Mouse (Mus musculus) limb, embryonic 14.5 days (tissue): Measurements from ENCODE around the gene Rps6kb2. TPM values are rescaled to one million over a fixed set of nuclear protein-coding genes. Genes with fewer than 3 reads are reported as not detected.
A peak's percentile ranks its signal among the peaks of the same experiment; 100 is the strongest.
"Not testable (repeated sequence)": the region's sequence is repeated elsewhere in the genome, so short reads cannot be mapped to it uniquely, and the experiment has no call there.

Experiments
- ATAC-seq: fragments of 200-750 bp; cut with Nextera tagmentation; 2 replicates; pipeline ENCODE4 v1.8.0; 2017; ENCODE audit warnings: low read depth, moderate number of reproducible peaks, moderate TSS enrichment; ENCODE audit not compliant: low FRiP score
- DNase-seq: peaks from one replicate; pipeline ENCODE4 v3.0.0-alpha.2; 2015; ENCODE audit warnings: low spot score
- H3K27ac ChIP-seq: fragments of 300-500 bp; sonication (generic); replicated peaks from 2 replicates; pipeline ENCODE4 v1.5.1; 2014; ENCODE audit warnings: low read depth, mild to moderate bottlenecking, low read length, moderate library complexity, mixed read lengths
- H3K27me3 ChIP-seq: fragments of 300-500 bp; sonication (generic); 2 replicates; pipeline ENCODE4 v1.6.1; 2014; ENCODE audit warnings: low read length, mixed read lengths; ENCODE audit not compliant: control insufficient read depth, insufficient read depth
- H3K36me3 ChIP-seq: fragments of 300-500 bp; sonication (generic); 2 replicates; pipeline ENCODE4 v1.6.1; 2014; ENCODE audit warnings: mild to moderate bottlenecking, low read length, moderate library complexity, mixed read lengths; ENCODE audit not compliant: control insufficient read depth, insufficient read depth
- H3K4me1 ChIP-seq: fragments of 300-500 bp; sonication (generic); 2 replicates; pipeline ENCODE4 v1.6.1; 2014; ENCODE audit warnings: antibody characterized with exemption, low read length, mixed read lengths; ENCODE audit not compliant: control insufficient read depth, insufficient read depth
- H3K4me2 ChIP-seq: fragments of 300-500 bp; sonication (generic); replicated peaks from 2 replicates; pipeline ENCODE4 v1.6.1; 2014; ENCODE audit warnings: low read depth, mild to moderate bottlenecking, low read length, moderate library complexity; ENCODE audit not compliant: severe bottlenecking
- H3K4me3 ChIP-seq: fragments of 300-500 bp; sonication (generic); replicated peaks from 2 replicates; pipeline ENCODE4 v1.5.1; 2014; ENCODE audit warnings: low read length
- H3K9ac ChIP-seq: fragments of 300-500 bp; sonication (generic); 2 replicates; pipeline ENCODE4 v1.6.1; 2014; ENCODE audit warnings: mild to moderate bottlenecking, low read depth, low read length, moderate library complexity; ENCODE audit not compliant: severe bottlenecking
- H3K9me3 ChIP-seq: fragments of 300-500 bp; sonication (generic); 2 replicates; pipeline ENCODE4 v1.6.1; 2016; ENCODE audit warnings: low read length; ENCODE audit not compliant: control insufficient read depth
- POLR2A ChIP-seq: fragments of 200-500 bp; IDR thresholded peaks from 2 replicates; pipeline ENCODE4 v1.8.0; 2012; ENCODE audit warnings: inconsistent platforms, mild to moderate bottlenecking, moderate library complexity, borderline replicate concordance; ENCODE audit not compliant: insufficient read depth, insufficient read length; ENCODE audit errors: extremely low read depth
- WGBS: fragments of 180-500 bp; shearing (Covaris S2); extraction: QIAGEN DNeasy Blood & Tissue Kit; methylation state at CpG from one replicate; pipeline ENCODE4 v1.1.7; 2014; 5-methylcytosine and 5-hydroxymethylcytosine counted together
- polyA plus RNA-seq, 2 experiments: library from polyadenylated mRNA; depleted of rRNA in 1 of 2; stranded (reverse) in 1 of 2; unstranded in 1 of 2; fragments of >200 nt; fragmentation: Nextera tagmentation in 1 of 2; extraction: Ambion mirVana in 1 of 2; gene quantifications; 2 replicates each; pipeline versions ENCODE4 v1.2.1 to v1.2.3; 2012 to 2014

Gene Rps6kb2
- polyA plus RNA-seq, 2 experiments, result 43.0 to 76.4 TPM

DNA sequence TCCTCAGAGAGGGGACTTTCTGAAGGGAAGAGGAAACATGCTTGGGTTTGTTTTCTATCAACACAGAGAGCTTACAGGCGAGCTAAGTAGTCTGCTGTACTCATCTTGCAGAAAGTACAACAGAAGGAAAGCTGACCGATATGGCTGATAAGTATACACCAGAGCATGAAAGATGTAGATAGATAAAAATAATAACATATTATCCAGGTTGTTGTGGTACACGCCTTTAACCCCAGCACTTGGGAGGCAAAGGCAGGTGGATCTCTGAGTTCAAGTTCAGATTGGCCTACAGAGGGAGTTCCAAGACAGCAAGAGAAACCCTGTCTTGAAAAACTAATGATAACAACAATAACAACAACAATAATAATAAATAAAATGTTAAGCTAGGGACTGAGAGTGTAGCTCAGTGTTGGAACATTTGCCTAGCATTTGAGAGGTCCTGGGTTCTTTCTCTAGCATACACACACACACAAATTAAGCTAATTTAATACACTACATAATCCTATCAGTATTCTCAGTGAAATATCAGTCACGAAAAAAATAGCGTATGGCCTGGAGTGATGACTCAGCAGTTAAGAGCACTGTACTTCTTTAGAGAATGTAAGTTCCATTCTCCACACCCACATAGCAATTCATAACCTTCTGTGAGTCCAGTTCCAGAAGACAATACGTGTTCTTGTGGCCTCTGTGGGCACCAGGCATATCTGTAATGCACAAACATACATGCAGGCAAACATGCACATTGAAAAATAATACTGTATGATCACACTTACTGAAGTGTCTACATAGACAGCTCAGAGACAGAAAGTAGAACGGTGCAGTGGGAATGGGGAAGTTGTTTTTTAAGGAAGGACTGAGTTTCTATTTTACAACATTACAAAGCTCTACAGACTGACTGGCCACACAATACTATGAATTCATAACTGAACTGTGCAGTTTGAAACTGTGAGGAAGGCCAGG, 40.5 kb downstream of the Rps6kb2 start:
- Histone ChIP-seq H3K4me1 (peaks cover 17% of the 10 kb centered on the region), H3K9me3 (no peaks in the 10 kb centered on the region), H3K4me3 (no peak overlapping the region), H3K4me2 (no peak overlapping the region), H3K9ac (no peak overlapping the region), H3K36me3 (peaks cover 21% of the 10 kb centered on the region), H3K27ac (no peak overlapping the region), H3K27me3 (no peaks in the 10 kb centered on the region)
- no peak for ATAC-seq
- 85% methylated on average over 7 of the region's 7 CpGs for WGBS
- no peak for TF ChIP-seq POLR2A
- DNase-seq, result no peak

DNA sequence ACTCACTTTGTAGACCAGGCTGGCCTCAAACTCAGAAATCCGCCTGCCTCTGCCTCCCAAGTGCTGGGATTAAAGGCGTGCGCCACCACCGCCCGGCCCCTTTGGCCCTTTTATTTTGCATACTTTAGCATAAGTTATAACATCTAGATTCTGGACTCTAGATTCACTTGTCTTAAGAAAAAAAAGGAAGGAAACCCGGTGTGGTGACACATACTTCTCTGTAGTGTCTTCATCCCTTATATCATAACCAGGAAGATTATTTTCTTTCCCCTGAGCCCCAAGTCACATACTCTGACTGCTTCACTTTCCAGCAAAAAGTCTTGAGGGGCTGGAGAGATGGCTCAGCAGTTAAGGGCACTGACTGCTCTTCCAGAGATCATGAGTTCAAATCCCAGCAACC, 41.3 kb downstream of the Rps6kb2 start:
- Histone ChIP-seq H3K4me2 (0 out of 2 replicates have a peak overlapping the region, but pooled peaks have one; percentile 6), H3K4me1 (peaks cover 14% of the 10 kb centered on the region), H3K36me3 (peaks cover 21% of the 10 kb centered on the region)
- H3K9ac ChIP-seq, DNase-seq, H3K4me3 ChIP-seq, H3K9me3 ChIP-seq, H3K27me3 ChIP-seq, ATAC-seq, H3K27ac ChIP-seq: not testable (repeated sequence)
- 55% methylated on average over 6 of the region's 6 CpGs for whole genome bisulfite sequencing

- Histone ChIP-seq H3K36me3 (peaks cover 26% of the 10 kb centered on the region), H3K4me1 (peaks cover 9% of the 10 kb centered on the region), H3K4me2 (peak overlapping the region; percentile 55), H3K9ac (peak overlapping the region; percentile 66), H3K4me3 (peak overlapping the region; percentile 46), H3K9me3 (no peaks in the 10 kb centered on the region), H3K27ac (peak overlapping the region; percentile 80), H3K27me3 (no peaks in the 10 kb centered on the region)
- 0 out of 2 replicates have a peak, but pooled peaks have one; percentile 38 for TF ChIP-seq POLR2A
- WGBS, result 3% methylated on average over 38 of the region's 38 CpGs
- ATAC-seq (peak; percentile 81), DNase-seq (peak; percentile 99)
Observed at GRCm38 (mm10) chr19:4121097-4121805, 41.9 kb downstream of the Rps6kb2 start.

- no peaks in the 10 kb centered on the region for H3K27me3 ChIP-seq
- H3K9ac ChIP-seq, result 0 out of 2 replicates have a peak overlapping the region, but pooled peaks have one; percentile 8
- H3K36me3 ChIP-seq, result peaks cover 34% of the 10 kb centered on the region
- peaks cover 9% of the 10 kb centered on the region for H3K4me1 ChIP-seq
- TF ChIP-seq POLR2A, result no peak
- no peaks in the 10 kb centered on the region for H3K9me3 ChIP-seq
- no peak overlapping the region for H3K27ac ChIP-seq
- no peak for ATAC-seq
- DNase-seq, result no peak
- whole genome bisulfite sequencing, result 96% methylated on average over 2 of the region's 2 CpGs
- peak overlapping the region; percentile 55 for H3K4me2 ChIP-seq
- peak overlapping the region; percentile 46 for H3K4me3 ChIP-seq
Observed at GRCm38 (mm10) chr19:4120496-4120895, 42.7 kb downstream of the Rps6kb2 start.

- H3K9ac ChIP-seq, result 0 out of 2 replicates have a peak overlapping the region, but pooled peaks have one; percentile 8
- no peak for ATAC-seq
- 94% methylated on average over 6 of the region's 6 CpGs for WGBS
Observed at GRCm38 (mm10) chr19:4119716-4120487, 43.3 kb downstream of the Rps6kb2 start.

More at GRCm38 (mm10) chr19:4119716-4120487, 43.3 kb downstream of the Rps6kb2 start:
- H3K4me2 ChIP-seq, result peak overlapping the region; percentile 55; the same call in 1 of the 2 replicates
- H3K27me3 ChIP-seq, result no peaks in the 10 kb centered on the region
- H3K4me1 ChIP-seq, result peaks cover 9% of the 10 kb centered on the region
- H3K27ac ChIP-seq, result no peak overlapping the region
- peaks cover 40% of the 10 kb centered on the region for H3K36me3 ChIP-seq
- DNase-seq, result no peak
- H3K9me3 ChIP-seq, result no peaks in the 10 kb centered on the region
- no peak overlapping the region for H3K4me3 ChIP-seq
- TF ChIP-seq POLR2A, result no peak
